Mouse (Mus musculus): Measurements from ENCODE around the gene Slc16a1.

GRCm38 (mm10) chr3:104673642-104674328, 35.3 kb downstream of the Slc16a1 start:
- TF ChIP-seq CTCF (IDR thresholded peaks at IDR 0.05; ENCODE audit: extremely low read depth, insufficient read depth, low read length) (no peak), POLR2A (IDR thresholded peaks at IDR 0.05; ENCODE audit: extremely low read depth, insufficient read depth, low read length) (no peak)

Measured in cortical plate, adult 2 months (tissue).